Mouse (Mus musculus) splenic B cell, adult 2 months (primary cell): Measurements from ENCODE around the gene Rtn4rl1.

ENCODE experiments used
- DNase-seq: peaks from one replicate; pipeline ENCODE4 v3.0.0-alpha.2; 2011; ENCODE audit warnings: low read depth, low spot score
- H3K27me3 ChIP-seq: 2 replicates; pipeline ENCODE4 v1.6.1; 2012; ENCODE audit warnings: mild to moderate bottlenecking, low read length, moderate library complexity, mixed read lengths; ENCODE audit not compliant: control insufficient read depth, poor library complexity, insufficient read depth, severe bottlenecking
- H3K36me3 ChIP-seq: 2 replicates; pipeline ENCODE4 v1.6.1; 2012; ENCODE audit warnings: mild to moderate bottlenecking, low read length, moderate library complexity, mixed read lengths; ENCODE audit not compliant: control insufficient read depth, poor library complexity, insufficient read depth, severe bottlenecking

Gene Rtn4rl1

GRCm38 (mm10) chr11:75209363-75209762 lies 15.8 kb downstream of the Rtn4rl1 start:
- Histone ChIP-seq H3K27me3 (no peaks in the 10 kb centered on the region), H3K36me3 (no peaks in the 10 kb centered on the region)
- no peak for DNase-seq

GRCm38 (mm10) chr11:75210093-75210492 lies 16.5 kb downstream of the Rtn4rl1 start:
- no peaks in the 10 kb centered on the region for H3K27me3 ChIP-seq
- DNase-seq: no peak

GRCm38 (mm10) chr11:75210755-75211154 lies 17.2 kb downstream of the Rtn4rl1 start:
- DNase-seq: no peak

More at GRCm38 (mm10) chr11:75210093-75210492, 16.5 kb downstream of the Rtn4rl1 start:
- no peaks in the 10 kb centered on the region for H3K36me3 ChIP-seq

GRCm38 (mm10) chr11:75212031-75212667 lies 18.6 kb downstream of the Rtn4rl1 start:
- no peaks in the 10 kb centered on the region for H3K36me3 ChIP-seq
- no peak for DNase-seq
- no peaks in the 10 kb centered on the region for H3K27me3 ChIP-seq

More at GRCm38 (mm10) chr11:75210755-75211154, 17.2 kb downstream of the Rtn4rl1 start:
- Histone ChIP-seq H3K36me3 (no peaks in the 10 kb centered on the region), H3K27me3 (no peaks in the 10 kb centered on the region)

GRCm38 (mm10) chr11:75212876-75213275 lies 19.3 kb downstream of the Rtn4rl1 start:
- Histone ChIP-seq H3K27me3 (no peaks in the 10 kb centered on the region), H3K36me3 (no peaks in the 10 kb centered on the region)
- DNase-seq: no peak

- H3K36me3 ChIP-seq: no peaks in the 10 kb centered on the region
- no peaks in the 10 kb centered on the region for H3K27me3 ChIP-seq
- peak; percentile 22 for DNase-seq
Observed at GRCm38 (mm10) chr11:75213372-75214080, 19.9 kb downstream of the Rtn4rl1 start.

- no peak for DNase-seq
- Histone ChIP-seq H3K27me3 (no peaks in the 10 kb centered on the region), H3K36me3 (no peaks in the 10 kb centered on the region)
Observed at GRCm38 (mm10) chr11:75214081-75214950, 20.7 kb downstream of the Rtn4rl1 start.

- Histone ChIP-seq H3K27me3 (no peaks in the 10 kb centered on the region), H3K36me3 (no peaks in the 10 kb centered on the region)
- no peak for DNase-seq
Observed at GRCm38 (mm10) chr11:75220115-75220514, 26.5 kb downstream of the Rtn4rl1 start.

- no peaks in the 10 kb centered on the region for H3K36me3 ChIP-seq
- no peaks in the 10 kb centered on the region for H3K27me3 ChIP-seq
- no peak for DNase-seq
Observed at GRCm38 (mm10) chr11:75220517-75221145, 27.0 kb downstream of the Rtn4rl1 start.

GRCm38 (mm10) chr11:75224062-75224461 lies 30.5 kb downstream of the Rtn4rl1 start:
- Histone ChIP-seq H3K36me3 (no peaks in the 10 kb centered on the region), H3K27me3 (no peaks in the 10 kb centered on the region)
- DNase-seq: no peak

GRCm38 (mm10) chr11:75224835-75225234 lies 31.3 kb downstream of the Rtn4rl1 start:
- no peaks in the 10 kb centered on the region for H3K36me3 ChIP-seq
- DNase-seq: no peak
- no peaks in the 10 kb centered on the region for H3K27me3 ChIP-seq

- Histone ChIP-seq H3K36me3 (no peaks in the 10 kb centered on the region), H3K27me3 (no peaks in the 10 kb centered on the region)
- no peak for DNase-seq
Observed at GRCm38 (mm10) chr11:75227632-75228031, 34.0 kb downstream of the Rtn4rl1 start.

- no peaks in the 10 kb centered on the region for H3K27me3 ChIP-seq
- H3K36me3 ChIP-seq: no peaks in the 10 kb centered on the region
- DNase-seq: no peak
Observed at GRCm38 (mm10) chr11:75229289-75229688, 35.7 kb downstream of the Rtn4rl1 start.

- Histone ChIP-seq H3K27me3 (no peaks in the 10 kb centered on the region), H3K36me3 (no peaks in the 10 kb centered on the region)
- DNase-seq: no peak
Observed at GRCm38 (mm10) chr11:75230272-75230760, 36.7 kb downstream of the Rtn4rl1 start.
